Mouse (Mus musculus) ES-Bruce4 (cell line): ENCODE results near the gene Olfr1176.

Experiments used
- CTCF ChIP-seq: IDR thresholded peaks from one replicate; pipeline ENCODE4 v1.8.1; 2011; ENCODE audit warnings: low read depth, low read length
- POLR2A ChIP-seq: IDR thresholded peaks from one replicate; pipeline ENCODE4 v1.8.1; 2011; ENCODE audit warnings: low read length; ENCODE audit not compliant: insufficient read depth

- no peak for TF ChIP-seq CTCF
- no peak for TF ChIP-seq POLR2A
These were observed at the start of gene Olfr1176 for GRCm38 (mm10) chr2:88336421-88336820.
